Mouse (Mus musculus) erythroblast, embryonic 14.5 days (primary cell): ENCODE data around the gene Ncbp3.

ENCODE experiments used
- GATA1 ChIP-seq: IDR thresholded peaks from 2 replicates; pipeline ENCODE4 v1.6.1; 2012; ENCODE audit warnings: low read length, inconsistent platforms, mixed read lengths
- TAL1 ChIP-seq: IDR thresholded peaks from 3 replicates; pipeline ENCODE4 v1.6.1; 2012; ENCODE audit warnings: low read length, inconsistent platforms, mixed read lengths

- TF ChIP-seq GATA1 (no peak), TAL1 (no peak)
Measured at GRCm38 (mm10) chr11:73126495-73126894, 78.9 kb downstream of the Ncbp3 start.
